In genomic region chr10:110417003-110417402, GRCm38 (mm10) we compare ENCODE assay signal across 21 mouse cellular contexts. TPM values are rescaled to one million over a fixed set of nuclear protein-coding genes. Genes with fewer than 3 reads are reported as not detected.
DNase-seq lines count a peak whose midpoint lies in the region; ATAC-seq and TF ChIP-seq lines count a peak whose summit lies in the region.
"Had no signal": no experiment of that assay in that cellular context is flagged by ENCODE, and none has a peak within 500 bp of the region (broad histone marks: within the 10 kb centered on the region; RNA-seq: fewer than 3 reads in every experiment).

No protein-coding gene starts in this region.

- peak; percentile 13 for DNase-seq in embryo, embryonic 10 days (ENCODE audit: low spot score)
- no peak for DNase-seq in embryo, embryonic 9.5 days (ENCODE audit: extremely low spot score)
- peak; percentile 35 for DNase-seq in hindbrain, embryonic 11.5 days (ENCODE audit: low spot score)
- DNase-seq in hindbrain, postnatal 0 days (ENCODE audit: low spot score), result no peak
- peak; percentile 27 for DNase-seq in mesoderm, embryonic 11.5 days (ENCODE audit: low read depth, low spot score)
- DNase-seq in adipocyte (ENCODE audit: low spot score), result no peak
- DNase-seq: adrenal gland, postnatal 14 days; B cell, adult 2 months; cerebellum, adult 11-12 months; cerebellum, adult 9-10 months; cerebellum, postnatal 25 days; gastrocnemius, postnatal 14 days; heart, adult 2 months; heart, postnatal 14 days had no signal

- no peaks in the 10 kb centered on the region for H3K9me3 ChIP-seq in hindbrain, embryonic 11.5 days (ENCODE audit: control insufficient read depth, low read length)
- H3K9me3 ChIP-seq in hindbrain, postnatal 0 days (ENCODE audit: low read length), result no peaks in the 10 kb centered on the region
- no peaks in the 10 kb centered on the region for H3K9me3 ChIP-seq in hindbrain, embryonic 12.5 days (replicated peaks)
- H3K9me3 ChIP-seq: embryonic facial prominence, embryonic 12.5 days; heart, embryonic 15.5 days had no signal

- no peaks in the 10 kb centered on the region for H3K36me3 ChIP-seq in hindbrain, embryonic 11.5 days (ENCODE audit: control insufficient read depth, insufficient read depth, low read length)
- H3K36me3 ChIP-seq in hindbrain, postnatal 0 days (ENCODE audit: insufficient read depth, low read length), result no peaks in the 10 kb centered on the region
- no peaks in the 10 kb centered on the region for H3K36me3 ChIP-seq in hindbrain, embryonic 12.5 days
- H3K36me3 ChIP-seq: embryonic facial prominence, embryonic 12.5 days; G1E; heart, embryonic 15.5 days had no signal

- no peak overlapping the region for H3K4me2 ChIP-seq in hindbrain, embryonic 11.5 days (replicated peaks; ENCODE audit: low read depth, low read length)
- no peak overlapping the region for H3K4me2 ChIP-seq in hindbrain, postnatal 0 days (ENCODE audit: low read depth, low read length)
- no peak overlapping the region for H3K4me2 ChIP-seq in hindbrain, embryonic 12.5 days (replicated peaks)
- H3K4me2 ChIP-seq: embryonic facial prominence, embryonic 12.5 days; heart, embryonic 11.5 days; heart, embryonic 15.5 days had no signal

- no peaks in the 10 kb centered on the region for H3K4me1 ChIP-seq in hindbrain, embryonic 11.5 days (replicated peaks; ENCODE audit: control insufficient read depth, insufficient read depth, low read length)
- no peaks in the 10 kb centered on the region for H3K4me1 ChIP-seq in hindbrain, postnatal 0 days (ENCODE audit: insufficient read depth, low read length)
- H3K4me1 ChIP-seq in hindbrain, embryonic 12.5 days, result peaks cover 14% of the 10 kb centered on the region
- H3K4me1 ChIP-seq: embryonic facial prominence, embryonic 12.5 days; heart, embryonic 15.5 days had no signal

- H3K9ac ChIP-seq in hindbrain, embryonic 11.5 days (ENCODE audit: low read depth, low read length), result no peak overlapping the region
- H3K9ac ChIP-seq in hindbrain, postnatal 0 days (replicated peaks; ENCODE audit: low read length), result no peak overlapping the region
- no peak overlapping the region for H3K9ac ChIP-seq in hindbrain, embryonic 12.5 days
- H3K9ac ChIP-seq: embryonic facial prominence, embryonic 12.5 days; heart, embryonic 15.5 days had no signal

- no peak for TF ChIP-seq CTCF in hindbrain, postnatal 0 days (IDR thresholded peaks at IDR 0.05; ENCODE audit: low read depth)

- H3K27ac ChIP-seq in hindbrain, embryonic 11.5 days (ENCODE audit: low read depth, low read length), result no peak overlapping the region
- no peak overlapping the region for H3K27ac ChIP-seq in hindbrain, postnatal 0 days
- H3K27ac ChIP-seq in hindbrain, embryonic 12.5 days, result peak overlapping the region; percentile 55
- H3K27ac ChIP-seq: embryonic facial prominence, embryonic 12.5 days; heart, adult 2 months; heart, embryonic 15.5 days had no signal

- no peaks in the 10 kb centered on the region for H3K27me3 ChIP-seq in hindbrain, embryonic 11.5 days (ENCODE audit: control insufficient read depth, insufficient read depth, low read length)
- H3K27me3 ChIP-seq in hindbrain, postnatal 0 days (ENCODE audit: insufficient read depth, low read length), result no peaks in the 10 kb centered on the region
- H3K27me3 ChIP-seq in hindbrain, embryonic 12.5 days, result no peaks in the 10 kb centered on the region
- H3K27me3 ChIP-seq: embryonic facial prominence, embryonic 12.5 days; heart, embryonic 15.5 days had no signal

- 36% methylated on average over 5 of the region's 5 CpGs for WGBS in hindbrain, embryonic 11.5 days
- 41% methylated on average over 5 of the region's 5 CpGs for WGBS in hindbrain, postnatal 0 days
- WGBS in hindbrain, embryonic 12.5 days, result 40% methylated on average over 5 of the region's 5 CpGs

- ATAC-seq in hindbrain, embryonic 11.5 days (ENCODE audit: low FRiP score), result peak; percentile 82
- ATAC-seq in hindbrain, postnatal 0 days, result no peak
- peak; percentile 60; the same call in 1 of the 2 replicates for ATAC-seq in hindbrain, embryonic 12.5 days (ENCODE audit: low FRiP score)
- ATAC-seq: CD4-positive, CD25-positive, alpha-beta regulatory T cell, adult 4 months; forebrain, embryonic 16.5 days had no signal

- no peak overlapping the region for H3K4me3 ChIP-seq in hindbrain, embryonic 11.5 days (ENCODE audit: low read depth, low read length)
- no peak overlapping the region for H3K4me3 ChIP-seq in hindbrain, postnatal 0 days (ENCODE audit: low read length)
- H3K4me3 ChIP-seq in hindbrain, embryonic 12.5 days, result no peak overlapping the region
- H3K4me3 ChIP-seq: embryonic facial prominence, embryonic 12.5 days; heart, adult 2 months; heart, embryonic 15.5 days had no signal

RNA-seq across cellular contexts. Expression of gene Nav3, which starts 39.0 kb away (rescaled TPM):
- 7.9 and 9.2 TPM in 2 replicates for polyA plus RNA-seq in hindbrain, embryonic 11.5 days (2014; fragmentation: Nextera tagmentation; extraction: Ambion mirVana)
- total RNA-seq in hindbrain, postnatal 0 days (2014; rRNA removed), result 98.1 and 125 TPM in 2 replicates
- 18.2 and 19.2 TPM in 2 replicates for polyA plus RNA-seq in hindbrain, postnatal 0 days (2015; fragmentation: Nextera tagmentation; extraction: Ambion mirVana)
- 16.0 and 22.6 TPM in 2 replicates for polyA plus RNA-seq in hindbrain, embryonic 12.5 days (2016; fragmentation: Nextera tagmentation; extraction: Ambion mirVana)
- polyA plus RNA-seq: G1E had no signal

Comparison
In these comparisons a context has a peak if more than half of its experiments do, and no peak if none do; other contexts are left out.
1. DNase-seq: peak in embryo, embryonic 10 days (single experiment), hindbrain, embryonic 11.5 days (single experiment) and mesoderm, embryonic 11.5 days (single experiment); none in embryo, embryonic 9.5 days (single experiment), hindbrain, postnatal 0 days (single experiment) and adipocyte (single experiment).